Comparison of ENCODE assay signal across 8 mouse cellular contexts in the genomic region with DNA sequence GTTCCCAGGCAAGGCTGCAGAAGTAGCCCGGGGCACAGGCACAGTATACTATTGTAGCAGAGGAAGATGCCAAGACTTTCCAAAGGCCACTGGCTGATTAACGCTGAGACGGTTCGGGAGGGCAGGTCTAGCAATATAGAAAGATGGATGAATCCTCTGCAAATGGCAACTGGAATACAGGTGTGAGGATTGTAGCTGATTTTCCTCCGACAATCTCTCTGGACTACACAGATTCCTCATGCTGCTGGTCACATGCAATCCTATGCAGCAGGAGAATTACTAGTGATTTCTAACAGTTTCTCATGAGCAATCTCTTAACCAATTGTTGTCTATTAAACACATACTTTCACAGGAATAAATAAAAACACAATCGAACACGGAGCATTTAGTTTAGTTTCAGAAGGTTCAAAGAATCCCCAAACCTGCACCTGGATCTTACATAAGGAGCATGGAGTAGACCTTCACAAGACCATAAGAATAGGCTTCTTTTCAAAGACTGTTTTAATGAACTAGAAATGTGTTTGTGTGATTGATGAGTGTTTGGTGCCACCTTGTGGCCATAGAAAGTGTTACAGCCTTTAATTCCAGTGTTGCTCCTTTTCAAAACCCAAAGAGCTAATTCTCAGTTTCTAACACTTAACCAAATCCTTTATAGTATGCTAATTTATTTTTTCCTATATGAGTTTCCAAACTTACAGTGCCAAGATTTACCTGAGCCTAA.
A peak's percentile ranks its signal among the peaks of the same experiment; 100 is the strongest.
DNase-seq lines count a peak whose midpoint lies in the region; ATAC-seq and TF ChIP-seq lines count a peak whose summit lies in the region.

No protein-coding gene starts in this region.

- no peaks in the 10 kb centered on the region for H3K27me3 ChIP-seq in hindbrain, embryonic 10.5 days (ENCODE audit: insufficient read depth, poor library complexity, severe bottlenecking)
- no peaks in the 10 kb centered on the region for H3K27me3 ChIP-seq in hindbrain, embryonic 13.5 days
- no peaks in the 10 kb centered on the region for H3K27me3 ChIP-seq in G1E (ENCODE audit: insufficient read depth, low read length)
- no peaks in the 10 kb centered on the region for H3K27me3 ChIP-seq in midbrain, embryonic 15.5 days (replicated peaks)

- no peak overlapping the region for H3K27ac ChIP-seq in hindbrain, embryonic 10.5 days
- no peak overlapping the region for H3K27ac ChIP-seq in hindbrain, embryonic 13.5 days
- H3K27ac ChIP-seq in midbrain, embryonic 15.5 days: no peak overlapping the region

- no peak; the same call in 1 of the 2 replicates for ATAC-seq in hindbrain, embryonic 13.5 days (ENCODE audit: low FRiP score)
- no peak for ATAC-seq in G1E (ENCODE audit: extremely low read depth, insufficient number of reproducible peaks, low FRiP score, poor library complexity, severe bottlenecking)
- peak; percentile 80 for ATAC-seq in midbrain, embryonic 15.5 days (replicated peaks)
- ATAC-seq in erythroid progenitor cell, adult 5-6 weeks (replicated peaks; ENCODE audit: low FRiP score, poor library complexity, severe bottlenecking): no peak

- H3K36me3 ChIP-seq in hindbrain, embryonic 10.5 days: no peaks in the 10 kb centered on the region
- no peaks in the 10 kb centered on the region for H3K36me3 ChIP-seq in hindbrain, embryonic 13.5 days
- no peaks in the 10 kb centered on the region for H3K36me3 ChIP-seq in G1E (replicated peaks)
- no peaks in the 10 kb centered on the region for H3K36me3 ChIP-seq in midbrain, embryonic 15.5 days (replicated peaks)

- peak; percentile 44 for TF ChIP-seq CTCF in G1E (IDR thresholded peaks at IDR 0.05; ENCODE audit: low read depth, low read length)

- no peak overlapping the region for H3K4me2 ChIP-seq in hindbrain, embryonic 13.5 days
- H3K4me2 ChIP-seq in midbrain, embryonic 15.5 days: no peak overlapping the region

- peak; percentile 27 for DNase-seq in hindbrain, embryonic 10.5 days (ENCODE audit: low spot score)
- peak; percentile 2 for DNase-seq in G1E (ENCODE audit: low spot score)
- peak; percentile 67 to 70 for DNase-seq in cerebellum, postnatal 10 days
- DNase-seq in frontal cortex, postnatal 25 days (ENCODE audit: low spot score in 2 of 2): peak; percentile 57 to 62
- peak; percentile 13 to 59 for DNase-seq in layer of hippocampus, postnatal 36 days

- no peak overlapping the region for H3K4me3 ChIP-seq in hindbrain, embryonic 10.5 days
- no peak overlapping the region for H3K4me3 ChIP-seq in hindbrain, embryonic 13.5 days
- H3K4me3 ChIP-seq in G1E (ENCODE audit: low read depth, low read length): no peak overlapping the region
- no peak overlapping the region for H3K4me3 ChIP-seq in midbrain, embryonic 15.5 days

- H3K9me3 ChIP-seq in hindbrain, embryonic 10.5 days: no peaks in the 10 kb centered on the region
- no peaks in the 10 kb centered on the region for H3K9me3 ChIP-seq in hindbrain, embryonic 13.5 days
- H3K9me3 ChIP-seq in G1E (replicated peaks): no peaks in the 10 kb centered on the region
- H3K9me3 ChIP-seq in midbrain, embryonic 15.5 days: no peaks in the 10 kb centered on the region

- H3K4me1 ChIP-seq in hindbrain, embryonic 10.5 days (replicated peaks): no peaks in the 10 kb centered on the region
- H3K4me1 ChIP-seq in hindbrain, embryonic 13.5 days (replicated peaks): no peaks in the 10 kb centered on the region
- H3K4me1 ChIP-seq in G1E (ENCODE audit: insufficient read depth, low read depth, low read length): no peaks in the 10 kb centered on the region
- no peaks in the 10 kb centered on the region for H3K4me1 ChIP-seq in midbrain, embryonic 15.5 days

- no peak overlapping the region for H3K9ac ChIP-seq in hindbrain, embryonic 13.5 days
- H3K9ac ChIP-seq in midbrain, embryonic 15.5 days: no peak overlapping the region

- WGBS in hindbrain, embryonic 10.5 days: 72% methylated on average over 7 of the region's 7 CpGs
- WGBS in hindbrain, embryonic 13.5 days: 63% methylated on average over 7 of the region's 7 CpGs
- 70% methylated on average over 7 of the region's 7 CpGs for WGBS in midbrain, embryonic 15.5 days

Comparison
In these comparisons a context has a peak if more than half of its experiments do, and no peak if none do; other contexts are left out.
1. DNase-seq: peak in every context shown above with its lines; median percentile 68 in cerebellum, postnatal 10 days; 60 in frontal cortex, postnatal 25 days; 36 in layer of hippocampus, postnatal 36 days; 27 in hindbrain, embryonic 10.5 days; 2 in G1E.